Mouse (Mus musculus) heart, postnatal 0 days (tissue): ENCODE results near the gene Fam227a.

Experiments used
- CTCF ChIP-seq: IDR thresholded peaks from 2 replicates; pipeline ENCODE4 v1.5.1; 2016; ENCODE audit warnings: antibody characterized with exemption, control low read depth, low read depth
- EP300 ChIP-seq: IDR thresholded peaks from 2 replicates; pipeline ENCODE4 v1.6.1; 2016; ENCODE audit warnings: antibody characterized with exemption, low read depth

GRCm38 (mm10) chr15:79683146-79683545, 24.4 kb upstream of the Fam227a start:
- no peak for TF ChIP-seq CTCF
- TF ChIP-seq EP300, result no peak
